Comparison of ENCODE assay signal across 9 mouse cellular contexts in the genomic region with DNA sequence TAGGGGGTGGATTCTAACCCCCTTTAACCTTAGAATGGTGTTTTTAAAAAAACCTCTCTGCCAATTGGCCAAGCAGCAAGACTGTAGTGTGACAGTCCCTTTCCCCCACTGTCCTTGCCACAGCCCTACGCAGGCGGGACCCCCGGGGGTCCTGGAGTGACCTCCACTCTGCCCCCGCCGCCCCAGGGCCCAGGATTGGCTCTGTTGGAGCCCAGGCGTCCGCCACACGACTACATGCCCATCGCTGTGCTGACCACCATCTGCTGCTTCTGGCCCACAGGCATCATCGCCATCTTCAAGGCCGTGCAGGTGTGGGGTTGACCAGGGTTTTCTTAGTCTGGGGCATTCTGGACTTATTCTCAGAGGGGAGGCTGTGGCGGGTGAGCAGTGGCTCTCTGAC. TPM values are rescaled to one million over a fixed set of nuclear protein-coding genes. Genes with fewer than 3 reads are reported as not detected.
DNase-seq lines count a peak whose midpoint lies in the region; ATAC-seq and TF ChIP-seq lines count a peak whose summit lies in the region.
"Had no signal": no experiment of that assay in that cellular context is flagged by ENCODE, and none has a peak within 500 bp of the region (broad histone marks: within the 10 kb centered on the region; RNA-seq: fewer than 3 reads in every experiment).

No protein-coding gene starts in this region.

- peak overlapping the region; percentile 97 for H3K4me3 ChIP-seq in thymus, adult 2 months (ENCODE audit: control insufficient read depth, insufficient read depth, low read length)
- peak overlapping the region; percentile 32 for H3K4me3 ChIP-seq in liver, embryonic 12.5 days

- peak; percentile 65 for DNase-seq in cerebellum, adult 11 months
- no peak for DNase-seq in thymus, adult 2 months
- no peak for DNase-seq in thymus, adult 18-20 months
- no peak for DNase-seq in embryo, embryonic 10 days (ENCODE audit: low spot score)
- DNase-seq in urinary bladder, postnatal 36 days (ENCODE audit: low spot score in 2 of 2) = no peak

- H3K4me1 ChIP-seq in thymus, adult 2 months (replicated peaks; ENCODE audit: control insufficient read depth, insufficient read depth, low read length) = peaks cover 33% of the 10 kb centered on the region
- H3K4me1 ChIP-seq in liver, embryonic 12.5 days = peaks cover 49% of the 10 kb centered on the region

- peak overlapping the region; percentile 95 for H3K27ac ChIP-seq in thymus, adult 2 months (ENCODE audit: control insufficient read depth, insufficient read depth, low read length)
- H3K27ac ChIP-seq in liver, embryonic 12.5 days = no peak overlapping the region

- H3K9me3 ChIP-seq in liver, embryonic 12.5 days (replicated peaks) = no peaks in the 10 kb centered on the region

- no peak for ATAC-seq in cerebellum, adult (ENCODE audit: insufficient number of reproducible peaks, low FRiP score, low TSS enrichment)
- no peak for ATAC-seq in liver, embryonic 12.5 days
- no peak for ATAC-seq in erythroblast, adult 5-6 weeks (replicated peaks; ENCODE audit: low FRiP score, poor library complexity, severe bottlenecking)

- H3K27me3 ChIP-seq in thymus, adult 2 months (ENCODE audit: control insufficient read depth, insufficient read depth, low read length) = no peaks in the 10 kb centered on the region
- peaks cover 83% of the 10 kb centered on the region for H3K27me3 ChIP-seq in liver, embryonic 12.5 days (replicated peaks)

- WGBS in thymus, adult 2 months = 25% methylated on average over 12 of the region's 12 CpGs
- WGBS in liver, embryonic 12.5 days (ENCODE audit: insufficient replicate concordance) = 13% methylated on average over 12 of the region's 12 CpGs

- no peak for TF ChIP-seq POLR2A in thymus, adult 2 months (IDR thresholded peaks at IDR 0.05; ENCODE audit: control insufficient read depth, extremely low read depth, insufficient read depth, low read length, poor library complexity)

- no peak overlapping the region for H3K9ac ChIP-seq in liver, embryonic 12.5 days

- no peak for TF ChIP-seq CTCF in thymus, adult 2 months (IDR thresholded peaks at IDR 0.05; ENCODE audit: borderline replicate concordance, control insufficient read depth, extremely low read depth, insufficient read depth, low read length, poor library complexity)

- H3K36me3 ChIP-seq in thymus, adult 2 months (ENCODE audit: control insufficient read depth, insufficient read depth, low read length) = no peaks in the 10 kb centered on the region
- H3K36me3 ChIP-seq in liver, embryonic 12.5 days = no peaks in the 10 kb centered on the region

- H3K4me2 ChIP-seq in liver, embryonic 12.5 days = peak overlapping the region; percentile 67

RNA-seq across cellular contexts. Expression of gene Prrt1, which starts 2.3 kb away (rescaled TPM):
- 361 and 385 TPM in 2 replicates for polyA plus RNA-seq in thymus, adult 2 months (2012; rRNA removed)
- not detected in 2 replicates for polyA plus RNA-seq in liver, embryonic 12.5 days (2016; fragmentation: Nextera tagmentation; extraction: Ambion mirVana)
- total RNA-seq in erythroblast, adult 5-6 weeks (2015; ENCODE audit: low replicate concordance) = not detected in 2 replicates
- not detected in 2 replicates for total RNA-seq in erythroblast, adult 5-6 weeks (2017; ENCODE audit: low replicate concordance)
- total RNA-seq: neutrophil, adult 5-6 weeks had no signal

RNA-seq across cellular contexts. Expression of gene Ppt2, which starts 3.3 kb away (rescaled TPM):
- 116 and 120 TPM in 2 replicates for polyA plus RNA-seq in thymus, adult 2 months (2012; rRNA removed)
- 13.7 and 13.9 TPM in 2 replicates for polyA plus RNA-seq in liver, embryonic 12.5 days (2016; fragmentation: Nextera tagmentation; extraction: Ambion mirVana)
- total RNA-seq in erythroblast, adult 5-6 weeks (2015; ENCODE audit: low replicate concordance) = 13.6 and 21.3 TPM in 2 replicates
- 2.9 and 3.3 TPM in 2 replicates for total RNA-seq in erythroblast, adult 5-6 weeks (2017; ENCODE audit: low replicate concordance)

RNA-seq across cellular contexts. Expression of gene Fkbpl, which starts 12.9 kb away (rescaled TPM):
- polyA plus RNA-seq in thymus, adult 2 months (2012; rRNA removed) = 3.4 and 5.8 TPM in 2 replicates
- polyA plus RNA-seq in liver, embryonic 12.5 days (2016; fragmentation: Nextera tagmentation; extraction: Ambion mirVana) = 6.7 and 7.1 TPM in 2 replicates
- not detected in 2 replicates for total RNA-seq in erythroblast, adult 5-6 weeks (2015; ENCODE audit: low replicate concordance)
- 0.42 and 3.9 TPM in 2 replicates for total RNA-seq in erythroblast, adult 5-6 weeks (2017; ENCODE audit: low replicate concordance)

RNA-seq across cellular contexts. Expression of gene Atf6b, which starts 15.3 kb away (rescaled TPM):
- polyA plus RNA-seq in thymus, adult 2 months (2012; rRNA removed) = 160 and 169 TPM in 2 replicates
- 37.0 and 37.3 TPM in 2 replicates for polyA plus RNA-seq in liver, embryonic 12.5 days (2016; fragmentation: Nextera tagmentation; extraction: Ambion mirVana)
- total RNA-seq in erythroblast, adult 5-6 weeks (2015; ENCODE audit: low replicate concordance) = 4.2 and 6.9 TPM in 2 replicates
- total RNA-seq in erythroblast, adult 5-6 weeks (2017; ENCODE audit: low replicate concordance) = 4.0 and 6.1 TPM in 2 replicates

RNA-seq across cellular contexts. Expression of gene Egfl8, which starts 15.9 kb away (rescaled TPM):
- polyA plus RNA-seq in thymus, adult 2 months (2012; rRNA removed) = 13.0 and 16.0 TPM in 2 replicates
- 0.45 and 0.50 TPM in 2 replicates for polyA plus RNA-seq in liver, embryonic 12.5 days (2016; fragmentation: Nextera tagmentation; extraction: Ambion mirVana)
- 2.3 TPM in 1 of 2 replicates, not detected in the other for total RNA-seq in erythroblast, adult 5-6 weeks (2015; ENCODE audit: low replicate concordance)
- 0.34 TPM in 1 of 2 replicates, not detected in the other for total RNA-seq in erythroblast, adult 5-6 weeks (2017; ENCODE audit: low replicate concordance)

Comparison
In these comparisons a context has a peak if more than half of its experiments do, and no peak if none do; other contexts are left out.
1. RNA of gene Prrt1, which starts 2.3 kb away (polyA plus RNA-seq): 361 to 385 TPM in thymus, adult 2 months; not detected in liver, embryonic 12.5 days; every median in the first group is over 100 times any median in the second.